Mouse (Mus musculus) CH12.LX (cell line): Measurements from ENCODE around the gene Gm6358. TPM values are rescaled to one million over a fixed set of nuclear protein-coding genes. Genes with fewer than 3 reads are reported as not detected.

ENCODE experiments used
- DNase-seq: peaks from one replicate; pipeline ENCODE4 v3.0.0-alpha.2; 2013; ENCODE audit errors: extremely low read depth
- H3K27ac ChIP-seq: 2 replicates; pipeline ENCODE4 v1.5.1; 2012; ENCODE audit warnings: low read depth, mild to moderate bottlenecking, control low read depth, moderate library complexity; ENCODE audit not compliant: insufficient read depth
- H3K27me3 ChIP-seq: replicated peaks from 2 replicates; pipeline ENCODE3; 2012; ENCODE audit warnings: inconsistent platforms
- H3K36me3 ChIP-seq, 2 experiments: replicated peaks in 1 of 2; 2 replicates each; pipeline versions ENCODE3 to v1.6.1; 2012; ENCODE audit warnings: inconsistent platforms in 1 of 2, low read length in 1 of 2, mild to moderate bottlenecking in 1 of 2, mixed read lengths in 1 of 2, moderate library complexity in 1 of 2; ENCODE audit not compliant: control insufficient read depth in 1 of 2, insufficient read depth in 1 of 2
- H3K4me1 ChIP-seq, 2 experiments: 2 replicates each; pipeline ENCODE4 v1.6.1; 2012; ENCODE audit warnings: inconsistent platforms in 1 of 2, moderate library complexity in 1 of 2; ENCODE audit not compliant: insufficient read depth in 2 of 2, control insufficient read depth in 1 of 2
- H3K4me2 ChIP-seq: 2 replicates; pipeline ENCODE4 v1.6.1; 2012; ENCODE audit warnings: low read depth, mild to moderate bottlenecking, control low read depth; ENCODE audit not compliant: poor library complexity, insufficient read depth, severe bottlenecking
- H3K4me3 ChIP-seq, 3 experiments: fragments of 150-350 bp in 1 of 3; sonication (generic) in 1 of 3; replicated peaks in 1 of 3; 2 replicates each; pipeline versions ENCODE3 to v1.5.1; 2011 to 2012; ENCODE audit warnings: low read depth in 2 of 3, low read length in 2 of 3, mild to moderate bottlenecking in 2 of 3, moderate library complexity in 2 of 3, control low read depth in 1 of 3, improper control_type of control experiment in 1 of 3, inconsistent platforms in 1 of 3, mixed read lengths in 1 of 3; ENCODE audit not compliant: poor library complexity in 1 of 3
- H3K79me2 ChIP-seq: replicated peaks from 2 replicates; pipeline ENCODE4 v1.6.1; 2012; ENCODE audit warnings: mild to moderate bottlenecking, moderate library complexity; ENCODE audit not compliant: control insufficient read depth, poor library complexity, insufficient read depth, severe bottlenecking; ENCODE audit errors: extremely low read depth
- H3K9ac ChIP-seq: 2 replicates; pipeline ENCODE4 v1.6.1; 2012; ENCODE audit warnings: low read depth, mild to moderate bottlenecking, control low read depth, moderate library complexity; ENCODE audit not compliant: insufficient read depth
- H3K9me3 ChIP-seq: replicated peaks from 2 replicates; pipeline ENCODE3; 2012; ENCODE audit warnings: low read length, inconsistent platforms, mixed read lengths
- CHD2 ChIP-seq: IDR thresholded peaks from 2 replicates; pipeline ENCODE4 v1.6.1; 2011; ENCODE audit warnings: low read length, improper control_type of control experiment
- CTCF ChIP-seq, 2 experiments: IDR thresholded peaks in 1 of 2; conservative IDR thresholded peaks in 1 of 2; 2 replicates each; pipeline ENCODE4 v1.5.1; 2011 to 2012; ENCODE audit warnings: low read depth in 2 of 2, low read length in 2 of 2, improper control_type of control experiment in 1 of 2, inconsistent platforms in 1 of 2, mild to moderate bottlenecking in 1 of 2, moderate library complexity in 1 of 2
- E2F4 ChIP-seq: IDR thresholded peaks from 2 replicates; pipeline ENCODE4 v1.6.1; 2011; ENCODE audit warnings: low read depth, low read length, improper control_type of control experiment; ENCODE audit not compliant: insufficient replicate concordance
- GABPA ChIP-seq: IDR thresholded peaks from 2 replicates; pipeline ENCODE4 v1.6.1; 2012; ENCODE audit warnings: low read depth, low read length, improper control_type of control experiment, inconsistent platforms; ENCODE audit not compliant: insufficient replicate concordance
- IRF4 ChIP-seq: IDR thresholded peaks from 2 replicates; pipeline ENCODE4 v1.6.1; 2014; ENCODE audit warnings: low read depth, mild to moderate bottlenecking, inconsistent platforms, low read length, improper control_type of control experiment
- JUND ChIP-seq: conservative IDR thresholded peaks from 2 replicates; pipeline ENCODE4 v1.6.1; 2011; ENCODE audit warnings: low read depth, low read length, improper control_type of control experiment
- MAX ChIP-seq: IDR thresholded peaks from 2 replicates; pipeline ENCODE4 v1.6.1; 2011; ENCODE audit warnings: low read length, improper control_type of control experiment
- MAZ ChIP-seq: IDR thresholded peaks from 2 replicates; pipeline ENCODE4 v1.6.1; 2012; ENCODE audit warnings: low read depth, mild to moderate bottlenecking, inconsistent platforms, low read length, improper control_type of control experiment, moderate library complexity
- MXI1 ChIP-seq: IDR thresholded peaks from 2 replicates; pipeline ENCODE4 v1.6.1; 2011; ENCODE audit warnings: mild to moderate bottlenecking, low read depth, low read length, improper control_type of control experiment
- MYC ChIP-seq: IDR thresholded peaks from 2 replicates; pipeline ENCODE4 v1.6.1; 2011; ENCODE audit warnings: low read depth, mild to moderate bottlenecking, improper control_type of control experiment, low read length
- PAX5 ChIP-seq: IDR thresholded peaks from 2 replicates; pipeline ENCODE4 v1.6.1; 2012; ENCODE audit warnings: low read length, inconsistent platforms, mixed read lengths
- POLR2AphosphoS2 ChIP-seq: IDR thresholded peaks from 2 replicates; pipeline ENCODE4 v1.6.1; 2011; ENCODE audit warnings: low read depth, low read length, improper control_type of control experiment
- SIN3A ChIP-seq: IDR thresholded peaks from 2 replicates; pipeline ENCODE4 v1.6.1; 2012; ENCODE audit warnings: low read length, improper control_type of control experiment, inconsistent platforms
- SMC3 ChIP-seq: IDR thresholded peaks from 2 replicates; pipeline ENCODE4 v1.6.1; 2011; ENCODE audit warnings: low read depth, low read length, improper control_type of control experiment
- TBP ChIP-seq: conservative IDR thresholded peaks from 2 replicates; pipeline ENCODE4 v1.6.1; 2011; ENCODE audit warnings: low read depth, low read length, improper control_type of control experiment
- TCF12 ChIP-seq: IDR thresholded peaks from 2 replicates; pipeline ENCODE4 v1.6.1; 2014; ENCODE audit warnings: low read depth, mild to moderate bottlenecking, inconsistent platforms, low read length, improper control_type of control experiment
- UBTF ChIP-seq: IDR thresholded peaks from 2 replicates; pipeline ENCODE4 v1.6.1; 2012; ENCODE audit warnings: low read depth, mild to moderate bottlenecking, inconsistent platforms, low read length, improper control_type of control experiment, moderate library complexity
- USF1 ChIP-seq: IDR thresholded peaks from 2 replicates; pipeline ENCODE4 v1.6.1; 2014; ENCODE audit warnings: low read depth, mild to moderate bottlenecking, inconsistent platforms, low read length, improper control_type of control experiment
- ZC3H11A ChIP-seq: IDR thresholded peaks from 2 replicates; pipeline ENCODE4 v1.6.1; 2012; ENCODE audit warnings: low read depth, mild to moderate bottlenecking, inconsistent platforms, low read length, improper control_type of control experiment
- ZMIZ1 ChIP-seq: IDR thresholded peaks from 2 replicates; pipeline ENCODE4 v1.6.1; 2012; ENCODE audit warnings: low read depth, mild to moderate bottlenecking, inconsistent platforms, low read length, improper control_type of control experiment
- dilution Hi-C: fragments of 300-500 bp; cut with MboI; formaldehyde crosslinking; loops from 2 replicates; pipeline ENCODE4 v1.14.3; 2020; ENCODE audit warnings: low sequenced_read_pairs; ENCODE audit not compliant: extremely low pct_unique_long_range_greater_than_20kb, extremely low pct_ligation_motif_present
- in situ Hi-C: fragments of 300-500 bp; cut with MboI; formaldehyde crosslinking; loops from 3 replicates; pipeline ENCODE4 v1.14.3; 2019; ENCODE audit warnings: low sequenced_read_pairs, low pct_ligation_motif_present, low pct_unique_long_range_greater_than_20kb, mixed read lengths
- polyA plus RNA-seq: library from polyadenylated mRNA; unstranded; fragments of >175 nt; gene quantifications from 2 replicates; pipeline ENCODE4 v1.2.1, GENCODE M21; 2012; ENCODE audit warnings: low read depth; ENCODE audit not compliant: insufficient read length
- total RNA-seq, 2 experiments: library from RNA; depleted of rRNA; stranded (reverse); fragments of 300-350 nt in 1 of 2; fragments of >200 nt in 1 of 2; gene quantifications; 2 replicates each; pipeline ENCODE4 v1.2.3; 2012 to 2014

The Gm6358 gene
- total and polyA plus RNA-seq, 3 experiments = not detected

GRCm38 (mm10) chr16:89188621-89189020, 48.0 kb downstream of the Gm6358 start:
- Histone ChIP-seq H3K9me3 (peaks cover 16% of the 10 kb centered on the region), H3K36me3 (no peaks in the 10 kb centered on the region), H3K4me2 (no peak overlapping the region), H3K4me3 (no peak overlapping the region), H3K27ac (no peak overlapping the region), H3K9ac (no peak overlapping the region), H3K4me1 (no peaks in the 10 kb centered on the region), H3K79me2 (no peaks in the 10 kb centered on the region), H3K27me3 (no peaks in the 10 kb centered on the region)
- TF ChIP-seq ZC3H11A = no peak
- TF ChIP-seq E2F4 = no peak
- TF ChIP-seq IRF4 = no peak
- no peak for TF ChIP-seq ZMIZ1
- no peak for TF ChIP-seq CHD2
- no peak for TF ChIP-seq MAZ
- TF ChIP-seq SMC3 = no peak
- no peak for TF ChIP-seq MXI1
- TF ChIP-seq MAX = no peak
- TF ChIP-seq UBTF = no peak
- no peak for TF ChIP-seq PAX5
- no peak for TF ChIP-seq POLR2AphosphoS2
- TF ChIP-seq TCF12 = no peak
- TF ChIP-seq JUND = no peak
- no peak for TF ChIP-seq CTCF (conservative IDR thresholded peaks at IDR 0.05 in 1 of 2, IDR thresholded peaks at IDR 0.05 in 1 of 2; ENCODE audit: low read depth in 2 of 2, low read length in 2 of 2)
- TF ChIP-seq GABPA = no peak
- no peak for TF ChIP-seq SIN3A
- TF ChIP-seq TBP = no peak
- no peak for TF ChIP-seq USF1
- TF ChIP-seq MYC = no peak
- DNase-seq = no peak
- in situ Hi-C loops = no loop called here
- dilution Hi-C loops = no loop called here

Other genes with a start within 250 kb of the Gm6358 start
- gene Krtap19-5, start 244.4 kb upstream of the Gm6358 start, total RNA-seq (2012; rRNA removed) = not detected in 2 replicates
- gene Krtap19-5, start 244.4 kb upstream of the Gm6358 start, total RNA-seq (2014; rRNA removed) = not detected in 2 replicates
- not detected in 2 replicates for gene Krtap19-5, start 244.4 kb upstream of the Gm6358 start, polyA plus RNA-seq
- not detected in 2 replicates for gene Krtap19-9b, start 208.6 kb upstream of the Gm6358 start, total RNA-seq (2012; rRNA removed)
- gene Krtap19-9b, start 208.6 kb upstream of the Gm6358 start, total RNA-seq (2014; rRNA removed) = not detected in 2 replicates
- gene Krtap19-9b, start 208.6 kb upstream of the Gm6358 start, polyA plus RNA-seq = not detected in 2 replicates
- not detected in 2 replicates for gene Krtap16-3, start 178.0 kb upstream of the Gm6358 start, total RNA-seq (2012; rRNA removed)
- gene Krtap16-3, start 178.0 kb upstream of the Gm6358 start, total RNA-seq (2014; rRNA removed) = not detected in 2 replicates
- gene Krtap16-3, start 178.0 kb upstream of the Gm6358 start, polyA plus RNA-seq = not detected in 2 replicates
- gene Krtap22-2, start 130.1 kb upstream of the Gm6358 start, total RNA-seq (2012; rRNA removed) = not detected in 2 replicates
- not detected in 2 replicates for gene Krtap22-2, start 130.1 kb upstream of the Gm6358 start, total RNA-seq (2014; rRNA removed)
- gene Krtap22-2, start 130.1 kb upstream of the Gm6358 start, polyA plus RNA-seq = not detected in 2 replicates
- gene Gm10229, start 125.6 kb upstream of the Gm6358 start, total RNA-seq (2012; rRNA removed) = not detected in 2 replicates
- gene Gm10229, start 125.6 kb upstream of the Gm6358 start, total RNA-seq (2014; rRNA removed) = not detected in 2 replicates
- not detected in 2 replicates for gene Gm10229, start 125.6 kb upstream of the Gm6358 start, polyA plus RNA-seq
- not detected in 2 replicates for gene Krtap6-1, start 109.2 kb upstream of the Gm6358 start, total RNA-seq (2012; rRNA removed)
- not detected in 2 replicates for gene Krtap6-1, start 109.2 kb upstream of the Gm6358 start, total RNA-seq (2014; rRNA removed)
- not detected in 2 replicates for gene Krtap6-1, start 109.2 kb upstream of the Gm6358 start, polyA plus RNA-seq
- not detected in 2 replicates for gene Gm10228, start 99.4 kb upstream of the Gm6358 start, total RNA-seq (2012; rRNA removed)
- gene Gm10228, start 99.4 kb upstream of the Gm6358 start, total RNA-seq (2014; rRNA removed) = not detected in 2 replicates
- gene Gm10228, start 99.4 kb upstream of the Gm6358 start, polyA plus RNA-seq = not detected in 2 replicates
- gene Krtap6-5, start 93.0 kb upstream of the Gm6358 start, total RNA-seq (2012; rRNA removed) = not detected in 2 replicates
- gene Krtap6-5, start 93.0 kb upstream of the Gm6358 start, total RNA-seq (2014; rRNA removed) = not detected in 2 replicates
- not detected in 2 replicates for gene Krtap6-5, start 93.0 kb upstream of the Gm6358 start, polyA plus RNA-seq
- gene 1110025L11Rik, start 76.8 kb upstream of the Gm6358 start, total RNA-seq (2012; rRNA removed) = not detected in 2 replicates
- not detected in 2 replicates for gene 1110025L11Rik, start 76.8 kb upstream of the Gm6358 start, total RNA-seq (2014; rRNA removed)
- gene 1110025L11Rik, start 76.8 kb upstream of the Gm6358 start, polyA plus RNA-seq = not detected in 2 replicates
- not detected in 2 replicates for gene Krtap6-3, start 56.8 kb upstream of the Gm6358 start, total RNA-seq (2012; rRNA removed)
- not detected in 2 replicates for gene Krtap6-3, start 56.8 kb upstream of the Gm6358 start, total RNA-seq (2014; rRNA removed)
- not detected in 2 replicates for gene Krtap6-3, start 56.8 kb upstream of the Gm6358 start, polyA plus RNA-seq
- not detected in 2 replicates for gene Gm10061, start 10.2 kb downstream of the Gm6358 start, total RNA-seq (2012; rRNA removed)
- not detected in 2 replicates for gene Gm10061, start 10.2 kb downstream of the Gm6358 start, total RNA-seq (2014; rRNA removed)
- not detected in 2 replicates for gene Gm10061, start 10.2 kb downstream of the Gm6358 start, polyA plus RNA-seq
- gene Gm9789, start 17.1 kb downstream of the Gm6358 start, total RNA-seq (2012; rRNA removed) = not detected in 2 replicates
- gene Gm9789, start 17.1 kb downstream of the Gm6358 start, total RNA-seq (2014; rRNA removed) = not detected in 2 replicates
- gene Gm9789, start 17.1 kb downstream of the Gm6358 start, polyA plus RNA-seq = not detected in 2 replicates
- not detected in 2 replicates for gene Gm7735, start 28.6 kb downstream of the Gm6358 start, total RNA-seq (2012; rRNA removed)
- not detected in 2 replicates for gene Gm7735, start 28.6 kb downstream of the Gm6358 start, total RNA-seq (2014; rRNA removed)
- not detected in 2 replicates for gene Gm7735, start 28.6 kb downstream of the Gm6358 start, polyA plus RNA-seq
- gene 1110057P08Rik, start 33.9 kb downstream of the Gm6358 start, total RNA-seq (2012; rRNA removed) = not detected in 2 replicates
- gene 1110057P08Rik, start 33.9 kb downstream of the Gm6358 start, total RNA-seq (2014; rRNA removed) = not detected in 2 replicates
- gene 1110057P08Rik, start 33.9 kb downstream of the Gm6358 start, polyA plus RNA-seq = not detected in 2 replicates
- not detected in 2 replicates for gene Krtap20-2, start 65.0 kb downstream of the Gm6358 start, total RNA-seq (2012; rRNA removed)
- gene Krtap20-2, start 65.0 kb downstream of the Gm6358 start, total RNA-seq (2014; rRNA removed) = not detected in 2 replicates
- gene Krtap20-2, start 65.0 kb downstream of the Gm6358 start, polyA plus RNA-seq = not detected in 2 replicates